Mouse (Mus musculus) fibroblast of lung, adult 2 months (primary cell): ENCODE data around the gene Klf3.
"Not testable (repeated sequence)": the region's sequence is repeated elsewhere in the genome, so short reads cannot be mapped to it uniquely, and the experiment has no call there.

ENCODE experiments used
- DNase-seq: peaks from one replicate; pipeline ENCODE4 v3.0.0-alpha.2; 2011; ENCODE audit warnings: low read depth

Gene Klf3

DNA sequence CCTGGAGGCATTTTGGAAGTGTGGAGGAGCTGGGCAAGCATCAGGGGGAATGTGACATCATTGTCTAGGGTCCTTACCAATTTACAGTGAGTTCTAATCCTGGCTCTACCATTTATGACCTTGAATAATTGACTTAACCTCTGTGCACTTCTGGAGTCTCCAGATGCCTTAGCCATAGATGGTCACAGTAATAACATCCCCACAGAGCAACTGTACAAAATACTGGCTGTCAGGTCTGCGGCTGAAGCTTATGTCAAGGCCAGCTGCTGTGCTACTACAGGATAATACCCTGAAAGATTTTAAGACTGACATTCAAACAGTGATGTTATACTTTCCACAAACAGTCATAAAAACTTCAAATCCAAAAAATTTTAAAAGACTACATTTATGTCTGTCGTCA is 75.3 kb downstream of the Klf3 start:
- no peak for DNase-seq

DNA sequence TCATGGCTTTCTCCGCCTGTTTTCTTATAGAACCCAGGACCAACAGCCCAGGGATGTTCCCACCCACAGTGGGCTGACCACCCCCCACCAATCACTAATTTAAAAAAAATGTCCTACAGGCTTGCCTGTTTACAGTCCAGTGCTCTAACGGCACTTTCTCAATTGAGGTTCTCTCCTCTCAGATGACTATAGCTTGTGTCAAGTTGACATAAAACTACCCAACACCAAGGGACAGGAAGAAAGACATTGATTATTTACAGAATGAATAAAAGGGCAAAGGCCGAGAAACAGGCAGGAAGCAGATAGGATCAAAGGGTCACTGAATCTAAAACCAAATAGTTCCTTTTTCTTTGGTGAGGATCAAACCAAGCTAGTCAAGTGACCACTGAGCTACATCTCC is 76.1 kb downstream of the Klf3 start:
- DNase-seq: no peak

DNA sequence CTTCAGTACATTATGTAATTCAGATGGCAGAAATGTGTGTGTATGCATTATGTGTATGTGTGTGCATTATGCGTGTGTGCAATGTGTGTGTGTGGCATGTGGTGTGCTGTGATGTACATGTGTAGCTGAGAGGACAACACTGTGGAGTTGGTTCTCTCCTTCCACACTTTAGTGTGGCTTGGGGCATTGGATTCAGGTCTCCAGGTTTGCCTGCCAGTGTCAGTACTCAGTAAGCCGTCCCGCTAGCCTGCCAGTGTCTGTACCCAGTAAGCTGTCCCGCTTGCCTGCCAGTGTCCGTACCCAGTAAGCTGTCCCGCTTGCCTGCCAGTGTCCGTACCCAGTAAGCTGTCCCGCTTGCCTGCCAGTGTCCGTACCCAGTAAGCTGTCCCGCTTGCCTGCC is 78.4 kb downstream of the Klf3 start:
- not testable (repeated sequence) for DNase-seq

DNA sequence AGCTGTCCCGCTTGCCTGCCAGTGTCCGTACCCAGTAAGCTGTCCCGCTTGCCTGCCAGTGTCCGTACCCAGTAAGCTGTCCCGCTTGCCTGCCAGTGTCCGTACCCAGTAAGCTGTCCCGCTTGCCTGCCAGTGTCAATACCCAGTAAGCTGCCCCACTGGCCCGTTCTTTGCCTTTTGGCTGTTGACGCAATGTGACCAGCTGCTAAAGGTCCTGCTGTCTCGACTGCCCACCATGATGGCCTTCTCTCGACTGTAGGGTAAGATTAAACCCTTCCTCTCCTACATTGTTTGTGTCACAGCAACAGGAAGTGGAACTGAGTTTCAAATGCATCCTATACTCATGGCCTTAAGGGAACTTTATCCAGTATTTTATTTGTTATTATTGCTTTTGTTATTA is 78.8 kb downstream of the Klf3 start:
- not testable (repeated sequence) for DNase-seq
